Mouse (Mus musculus): Measurements from ENCODE around the gene C9orf72. TPM values are rescaled to one million over a fixed set of nuclear protein-coding genes. Genes with fewer than 3 reads are reported as not detected.

Gene C9orf72
- polyA plus RNA-seq, 1 experiment from 2014 or later: 20.7 TPM

DNA sequence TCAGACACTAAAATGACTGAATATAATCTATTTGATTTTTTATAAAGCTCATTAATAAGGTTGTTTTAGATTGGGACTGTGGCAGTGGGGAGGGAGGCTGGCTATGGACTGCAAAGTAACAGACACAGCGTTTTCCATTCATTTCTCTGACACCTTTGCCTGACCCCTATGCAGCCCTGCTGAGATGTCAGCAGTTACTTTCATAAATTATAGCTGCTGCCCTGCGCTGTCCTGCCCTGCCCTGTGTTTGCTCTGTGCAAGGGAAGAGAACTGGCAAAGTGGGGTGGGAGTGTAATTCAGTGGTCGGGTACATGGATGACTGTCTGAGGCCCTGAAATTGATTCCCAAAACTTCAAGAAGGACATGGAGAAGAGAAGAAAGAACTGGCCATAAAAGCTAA, 71.9 kb downstream of the C9orf72 start:
- no peaks in the 10 kb centered on the region for H3K36me3 ChIP-seq (ENCODE audit: control insufficient read depth, insufficient read depth, low read length)
- H3K4me1 ChIP-seq (ENCODE audit: control insufficient read depth, insufficient read depth, low read length): no peaks in the 10 kb centered on the region
- no peak overlapping the region for H3K9ac ChIP-seq (ENCODE audit: low read depth, low read length)
- 53% methylated on average over 3 of the region's 3 CpGs for WGBS (ENCODE audit: insufficient replicate concordance)
- no peak overlapping the region for H3K27ac ChIP-seq (ENCODE audit: low read depth, low read length)
- no peaks in the 10 kb centered on the region for H3K9me3 ChIP-seq (replicated peaks; ENCODE audit: control insufficient read depth, low read length)
- no peak overlapping the region for H3K4me2 ChIP-seq
- H3K4me3 ChIP-seq (ENCODE audit: low read depth, low read length): no peak overlapping the region
- H3K27me3 ChIP-seq (ENCODE audit: control insufficient read depth, insufficient read depth, low read length): no peaks in the 10 kb centered on the region; the same call in 1 of the 2 replicates
- ATAC-seq (replicated peaks; ENCODE audit: insufficient number of reproducible peaks, low FRiP score, low TSS enrichment): no peak

- Histone ChIP-seq H3K4me1 (ENCODE audit: control insufficient read depth, insufficient read depth, low read length) (no peaks in the 10 kb centered on the region), H3K9me3 (replicated peaks; ENCODE audit: control insufficient read depth, low read length) (no peaks in the 10 kb centered on the region), H3K9ac (ENCODE audit: low read depth, low read length) (no peak within 1 kb of the TSS), H3K4me2 (no peak within 1 kb of the TSS), H3K4me3 (ENCODE audit: low read depth, low read length) (no peak within 1 kb of the TSS), H3K27ac (ENCODE audit: low read depth, low read length) (no peak within 1 kb of the TSS), H3K27me3 (ENCODE audit: control insufficient read depth, insufficient read depth, low read length) (no peaks in the 10 kb centered on the region), H3K36me3 (ENCODE audit: control insufficient read depth, insufficient read depth, low read length) (no peaks in the 10 kb centered on the region)
- 69% methylated on average over 4 of the region's 4 CpGs for WGBS (ENCODE audit: insufficient replicate concordance)
- ATAC-seq (replicated peaks; ENCODE audit: insufficient number of reproducible peaks, low FRiP score, low TSS enrichment): no peak
Measured at GRCm38 (mm10) chr4:35151756-35152155, 74.2 kb downstream of the C9orf72 start, which contains the start of gene Ifnk. TSS of gene Ifnk (plus strand) at chr4:35152056.

- ATAC-seq (replicated peaks; ENCODE audit: insufficient number of reproducible peaks, low FRiP score, low TSS enrichment): no peak
- Histone ChIP-seq H3K4me3 (ENCODE audit: low read depth, low read length) (no peak overlapping the region), H3K4me2 (no peak overlapping the region), H3K27me3 (ENCODE audit: control insufficient read depth, insufficient read depth, low read length) (no peaks in the 10 kb centered on the region), H3K9ac (ENCODE audit: low read depth, low read length) (no peak overlapping the region), H3K36me3 (ENCODE audit: control insufficient read depth, insufficient read depth, low read length) (no peaks in the 10 kb centered on the region), H3K4me1 (ENCODE audit: control insufficient read depth, insufficient read depth, low read length) (no peaks in the 10 kb centered on the region), H3K9me3 (replicated peaks; ENCODE audit: control insufficient read depth, low read length) (no peaks in the 10 kb centered on the region), H3K27ac (ENCODE audit: low read depth, low read length) (no peak overlapping the region)
- WGBS (ENCODE audit: insufficient replicate concordance): 76% methylated on average over 3 of the region's 3 CpGs
Measured at GRCm38 (mm10) chr4:35150706-35151105, 75.3 kb downstream of the C9orf72 start.

DNA sequence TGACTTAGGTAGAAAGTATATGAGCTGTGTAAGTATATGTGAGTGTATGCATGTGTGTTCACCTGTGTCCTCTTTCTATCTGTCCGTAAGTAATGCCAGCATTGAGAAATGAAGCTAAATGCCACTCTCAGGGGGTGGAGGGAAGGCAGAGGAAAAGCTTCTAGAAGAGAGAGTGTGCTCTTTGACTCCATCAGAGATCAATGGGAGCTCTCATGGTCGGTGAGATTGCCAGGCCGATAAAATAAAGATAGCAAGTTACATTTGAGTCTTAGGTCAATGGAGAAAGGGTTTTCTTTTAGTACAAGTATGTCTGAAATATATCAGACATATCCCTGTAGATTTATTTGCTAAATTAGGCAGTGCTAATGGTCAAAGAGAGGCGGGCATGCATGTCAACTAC, 77.6 kb downstream of the C9orf72 start:
- no peak overlapping the region for H3K27ac ChIP-seq (ENCODE audit: low read depth, low read length)
- no peaks in the 10 kb centered on the region for H3K36me3 ChIP-seq (ENCODE audit: control insufficient read depth, insufficient read depth, low read length)
- H3K27me3 ChIP-seq (ENCODE audit: control insufficient read depth, insufficient read depth, low read length): no peaks in the 10 kb centered on the region
- H3K9ac ChIP-seq (ENCODE audit: low read depth, low read length): no peak overlapping the region
- 77% methylated on average over 4 of the region's 4 CpGs for WGBS (ENCODE audit: insufficient replicate concordance)
- H3K4me2 ChIP-seq: no peak overlapping the region
- no peak overlapping the region for H3K4me3 ChIP-seq (ENCODE audit: low read depth, low read length)
- no peaks in the 10 kb centered on the region for H3K9me3 ChIP-seq (replicated peaks; ENCODE audit: control insufficient read depth, low read length)
- ATAC-seq (replicated peaks; ENCODE audit: insufficient number of reproducible peaks, low FRiP score, low TSS enrichment): no peak
- H3K4me1 ChIP-seq (ENCODE audit: control insufficient read depth, insufficient read depth, low read length): no peaks in the 10 kb centered on the region

DNA sequence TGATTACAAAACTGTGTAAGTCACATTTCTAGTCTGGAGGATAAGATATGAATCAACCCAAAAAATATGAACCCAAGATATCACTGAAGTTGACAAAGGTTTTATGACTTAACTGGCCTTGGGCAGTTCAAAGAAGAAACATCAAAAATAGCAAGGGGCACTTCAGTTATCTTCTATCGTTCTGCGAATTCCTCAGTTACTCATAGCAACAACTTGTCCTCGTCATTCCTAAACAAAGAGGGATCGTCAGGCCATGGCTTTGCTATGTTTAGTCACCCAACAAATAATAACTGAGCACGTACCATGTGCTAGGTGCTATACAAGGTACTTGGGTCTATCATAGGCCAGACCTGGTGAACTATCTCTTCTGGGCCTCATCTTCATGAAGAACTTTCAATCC, 79.4 kb downstream of the C9orf72 start:
- Histone ChIP-seq H3K27ac (ENCODE audit: low read depth, low read length) (no peak overlapping the region), H3K27me3 (ENCODE audit: control insufficient read depth, insufficient read depth, low read length) (no peaks in the 10 kb centered on the region), H3K4me3 (ENCODE audit: low read depth, low read length) (no peak overlapping the region), H3K4me2 (no peak overlapping the region), H3K4me1 (ENCODE audit: control insufficient read depth, insufficient read depth, low read length) (no peaks in the 10 kb centered on the region), H3K36me3 (ENCODE audit: control insufficient read depth, insufficient read depth, low read length) (no peaks in the 10 kb centered on the region), H3K9ac (ENCODE audit: low read depth, low read length) (no peak overlapping the region), H3K9me3 (replicated peaks; ENCODE audit: control insufficient read depth, low read length) (no peaks in the 10 kb centered on the region)
- WGBS (ENCODE audit: insufficient replicate concordance): 67% methylated on average over 5 of the region's 5 CpGs
- ATAC-seq (replicated peaks; ENCODE audit: insufficient number of reproducible peaks, low FRiP score, low TSS enrichment): no peak

DNA sequence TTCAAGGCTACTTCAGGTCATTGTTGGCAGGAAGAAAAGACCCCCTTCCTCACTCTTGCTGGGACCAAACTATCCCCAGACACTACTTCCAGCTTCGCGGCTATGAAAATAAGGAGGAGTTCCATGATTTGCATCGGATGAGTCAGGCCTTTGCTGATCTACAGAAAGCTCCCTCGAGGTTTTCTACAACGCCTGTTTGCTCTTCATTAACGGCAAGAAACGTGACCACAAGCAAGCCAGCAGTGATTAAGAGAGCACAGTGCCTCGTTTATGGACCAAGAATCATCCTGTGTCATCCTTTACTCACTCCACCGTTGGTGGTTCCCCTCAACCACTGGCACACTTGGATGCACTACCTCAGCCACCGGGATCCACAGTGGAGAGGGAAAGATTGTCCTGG, 80.2 kb downstream of the C9orf72 start:
- H3K9ac ChIP-seq (ENCODE audit: low read depth, low read length): no peak overlapping the region
- no peaks in the 10 kb centered on the region for H3K36me3 ChIP-seq (ENCODE audit: control insufficient read depth, insufficient read depth, low read length)
- no peak for ATAC-seq (replicated peaks; ENCODE audit: insufficient number of reproducible peaks, low FRiP score, low TSS enrichment)
- no peaks in the 10 kb centered on the region for H3K4me1 ChIP-seq (ENCODE audit: control insufficient read depth, insufficient read depth, low read length)
- H3K4me3 ChIP-seq (ENCODE audit: low read depth, low read length): no peak overlapping the region
- WGBS (ENCODE audit: insufficient replicate concordance): 84% methylated on average over 10 of the region's 10 CpGs
- no peaks in the 10 kb centered on the region for H3K9me3 ChIP-seq (replicated peaks; ENCODE audit: control insufficient read depth, low read length)
- no peak overlapping the region for H3K4me2 ChIP-seq
- H3K27ac ChIP-seq (ENCODE audit: low read depth, low read length): no peak overlapping the region
- H3K27me3 ChIP-seq (ENCODE audit: control insufficient read depth, insufficient read depth, low read length): no peaks in the 10 kb centered on the region

GRCm38 (mm10) chr4:35143472-35144102, 82.4 kb downstream of the C9orf72 start:
- ATAC-seq (replicated peaks; ENCODE audit: insufficient number of reproducible peaks, low FRiP score, low TSS enrichment): no peak
- Histone ChIP-seq H3K4me2 (no peak overlapping the region), H3K4me1 (ENCODE audit: control insufficient read depth, insufficient read depth, low read length) (no peaks in the 10 kb centered on the region), H3K9me3 (replicated peaks; ENCODE audit: control insufficient read depth, low read length) (no peaks in the 10 kb centered on the region), H3K27ac (ENCODE audit: low read depth, low read length) (no peak overlapping the region), H3K36me3 (ENCODE audit: control insufficient read depth, insufficient read depth, low read length) (no peaks in the 10 kb centered on the region), H3K4me3 (ENCODE audit: low read depth, low read length) (no peak overlapping the region), H3K27me3 (ENCODE audit: control insufficient read depth, insufficient read depth, low read length) (no peaks in the 10 kb centered on the region), H3K9ac (ENCODE audit: low read depth, low read length) (no peak overlapping the region)
- 65% methylated on average over 12 of the region's 12 CpGs for WGBS (ENCODE audit: insufficient replicate concordance)

Other genes starting within 250 kb of the C9orf72 start
- gene Ifnk, start 74.1 kb downstream of the C9orf72 start, polyA plus RNA-seq (2014; fragmentation: Nextera tagmentation; extraction: Ambion mirVana): not detected in 2 replicates
- 2.7 and 3.4 TPM in 2 replicates for gene Mob3b, start 68.7 kb downstream of the C9orf72 start, polyA plus RNA-seq (2014; fragmentation: Nextera tagmentation; extraction: Ambion mirVana)

All from heart, embryonic 11.5 days (tissue).